Mouse (Mus musculus) thymus, postnatal 25 days (tissue): ENCODE results near the gene Slc19a3.
"Not testable (repeated sequence)": the region's sequence is repeated elsewhere in the genome, so short reads cannot be mapped to it uniquely, and the experiment has no call there.

Experiments used
- DNase-seq: peaks from one replicate; pipeline ENCODE4 v3.0.0; 2022

Slc19a3 gene

GRCm38 (mm10) chr1:83006218-83007179, 31.7 kb downstream of the Slc19a3 start:
- no peak for DNase-seq

GRCm38 (mm10) chr1:83000306-83000705, 37.9 kb downstream of the Slc19a3 start, which contains the start of gene Gm47959:
Gene Gm47959, plus strand, starts transcription at chr1:83000548.
- not testable (repeated sequence) for DNase-seq

GRCm38 (mm10) chr1:82993947-82994346, 44.3 kb downstream of the Slc19a3 start:
- DNase-seq = no peak

GRCm38 (mm10) chr1:82992093-82992492, 46.2 kb downstream of the Slc19a3 start:
- DNase-seq = no peak

- DNase-seq = no peak
Measured at GRCm38 (mm10) chr1:82991596-82991995, 46.7 kb downstream of the Slc19a3 start.

DNA sequence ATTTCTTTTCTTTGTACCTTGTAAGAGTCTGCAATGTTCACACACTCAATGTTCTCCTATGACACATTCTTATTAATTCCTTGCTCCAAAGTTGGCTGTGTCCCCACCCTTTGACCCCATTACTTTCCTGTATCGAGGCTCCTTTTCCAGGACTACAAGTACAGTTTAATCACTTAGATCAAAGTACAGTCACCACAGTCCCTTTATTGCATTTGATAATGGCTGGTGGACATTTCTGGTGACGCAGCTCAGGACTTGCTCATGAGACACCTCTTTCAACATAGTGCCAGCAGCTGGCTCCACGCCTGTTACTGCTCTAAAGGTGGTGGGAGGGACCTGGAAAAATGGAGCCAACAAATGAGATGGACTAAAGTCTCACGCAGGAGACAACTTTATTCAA, 47.2 kb downstream of the Slc19a3 start:
- DNase-seq = no peak

GRCm38 (mm10) chr1:82987530-82988198, 50.6 kb downstream of the Slc19a3 start:
- DNase-seq = peak; percentile 16

DNA sequence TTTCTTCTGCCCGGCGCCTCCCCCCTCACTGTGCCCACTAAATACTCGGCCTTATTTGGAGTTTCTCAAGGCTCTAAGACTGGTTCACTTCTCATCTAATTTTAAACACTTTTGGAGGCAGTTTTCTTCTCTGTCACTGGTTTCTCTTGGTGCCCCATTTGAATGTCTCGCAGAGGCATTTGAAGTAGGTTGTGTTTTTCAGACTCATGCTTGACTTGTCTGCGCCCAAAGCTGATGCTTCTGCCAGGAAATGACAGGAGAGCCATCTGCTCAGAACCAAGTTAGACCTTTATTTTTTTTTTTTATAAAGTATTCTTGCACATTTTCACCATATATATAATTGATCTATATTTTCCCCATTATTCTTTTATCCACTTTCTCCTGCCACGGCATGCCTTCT, 51.5 kb downstream of the Slc19a3 start:
- no peak for DNase-seq

- DNase-seq = no peak
Measured at GRCm38 (mm10) chr1:82977840-82978239, 60.4 kb downstream of the Slc19a3 start.

DNA sequence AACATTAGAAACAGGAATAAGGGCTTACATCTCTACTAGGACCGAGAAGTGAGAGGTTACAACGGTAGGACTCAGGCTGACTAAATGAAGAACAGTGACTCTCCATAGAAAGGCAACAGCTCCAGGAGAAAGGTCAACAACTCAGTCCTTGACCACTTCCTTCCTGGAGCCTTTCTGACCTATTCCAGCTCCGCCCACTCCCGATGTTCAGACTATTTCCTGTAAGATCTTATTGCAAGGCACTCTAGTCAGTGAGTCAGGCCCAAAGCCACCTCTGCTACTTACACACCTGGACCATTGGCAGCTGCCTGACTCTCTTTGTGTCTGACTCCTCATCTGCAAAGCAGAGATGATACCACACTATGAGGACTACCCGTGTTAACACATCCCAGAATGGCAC, 62.5 kb downstream of the Slc19a3 start:
- peak; percentile 6 for DNase-seq

DNA sequence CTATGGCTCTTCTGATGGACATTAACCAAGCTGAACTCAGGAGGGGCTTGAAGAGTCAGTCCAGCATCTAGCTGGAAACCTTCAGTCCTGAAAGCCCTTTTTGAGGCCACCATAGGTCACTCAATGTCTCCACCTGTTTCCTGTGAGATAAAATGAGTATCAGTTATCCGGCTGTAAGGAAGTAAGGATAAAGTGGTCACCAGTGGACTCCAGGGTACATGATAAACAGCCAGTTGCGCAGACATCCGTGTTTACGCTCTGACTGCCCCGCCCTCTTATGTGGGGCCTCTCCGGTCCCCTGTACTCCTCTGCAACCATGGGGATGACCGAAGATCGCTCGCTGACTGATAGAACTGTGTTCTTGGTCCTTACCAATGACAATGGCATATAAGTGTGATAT, 63.9 kb downstream of the Slc19a3 start:
- DNase-seq = no peak

DNA sequence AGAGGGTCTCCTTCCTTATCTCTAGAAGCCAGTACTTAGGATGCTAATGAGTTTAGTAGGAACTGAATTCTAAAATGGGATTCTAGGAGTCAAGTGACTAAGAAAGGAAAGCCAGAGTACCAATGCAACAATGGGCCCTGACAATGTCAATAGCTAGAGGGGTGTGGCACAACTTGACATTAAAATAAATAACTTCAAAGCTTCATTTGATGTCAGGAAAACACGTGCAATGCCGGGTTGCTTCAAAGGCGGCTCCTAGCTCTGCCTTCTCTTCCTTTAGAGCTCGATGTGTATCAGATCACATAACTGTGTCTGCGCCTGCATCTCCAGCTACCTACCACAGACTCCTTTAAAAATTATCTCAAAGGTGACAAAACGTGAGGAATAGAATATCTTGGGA, 64.3 kb downstream of the Slc19a3 start:
- DNase-seq = peak; percentile 24

- DNase-seq = no peak
Measured at GRCm38 (mm10) chr1:82973244-82973643, 65.0 kb downstream of the Slc19a3 start.

DNA sequence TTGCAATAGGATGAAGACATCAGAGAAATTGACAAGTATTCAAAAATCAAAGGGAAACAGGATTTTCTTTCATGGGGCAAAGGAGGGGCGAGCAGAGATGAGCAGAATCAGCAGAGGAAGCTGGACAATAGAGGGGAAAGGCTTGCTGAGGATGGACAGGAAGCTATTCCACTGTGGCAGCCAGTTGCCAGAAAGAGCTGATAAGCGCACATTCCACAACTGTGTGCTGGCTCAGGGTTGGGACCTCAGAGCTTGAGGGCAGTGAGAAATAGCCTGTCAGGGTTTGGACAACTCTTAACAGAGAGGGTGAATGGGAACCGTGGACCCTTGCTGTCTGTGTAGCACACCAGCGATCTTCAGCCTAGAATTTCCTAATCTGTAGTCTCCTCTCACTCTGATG, 66.2 kb downstream of the Slc19a3 start:
- DNase-seq = no peak

DNA sequence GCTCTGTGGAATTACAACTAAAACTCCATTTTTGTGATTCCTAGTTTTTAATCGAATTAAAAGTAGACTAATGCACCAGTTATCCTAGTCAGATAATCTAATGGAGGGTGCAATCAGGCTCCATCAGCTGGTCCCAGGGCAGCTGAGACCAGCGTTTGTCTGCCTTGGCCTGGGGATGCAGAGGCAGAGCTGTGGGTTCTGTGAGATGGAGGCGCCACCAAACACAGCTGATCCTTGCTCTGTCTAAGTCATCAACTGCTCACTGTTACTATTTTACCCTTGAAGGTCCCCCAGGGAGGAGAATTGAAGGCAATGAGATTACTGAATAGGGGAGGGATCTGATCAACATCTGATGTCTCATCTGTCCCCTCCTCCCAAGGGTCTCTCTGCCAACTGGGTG, 71.8 kb downstream of the Slc19a3 start:
- DNase-seq = no peak
